Mouse (Mus musculus): Measurements from ENCODE around the gene Eps8l1.

GRCm38 (mm10) chr7:4448439-4448838 is 12.0 kb upstream of the Eps8l1 start:
- TF ChIP-seq CTCF (IDR thresholded peaks at IDR 0.05; ENCODE audit: control insufficient read depth, insufficient read depth, insufficient replicate concordance, low read depth, low read length) (no peak), POLR2A (IDR thresholded peaks at IDR 0.05; ENCODE audit: control insufficient read depth, low read depth, low read length) (no peak)
